ENCODE assay signal across 8 mouse cellular contexts in the genomic region with DNA sequence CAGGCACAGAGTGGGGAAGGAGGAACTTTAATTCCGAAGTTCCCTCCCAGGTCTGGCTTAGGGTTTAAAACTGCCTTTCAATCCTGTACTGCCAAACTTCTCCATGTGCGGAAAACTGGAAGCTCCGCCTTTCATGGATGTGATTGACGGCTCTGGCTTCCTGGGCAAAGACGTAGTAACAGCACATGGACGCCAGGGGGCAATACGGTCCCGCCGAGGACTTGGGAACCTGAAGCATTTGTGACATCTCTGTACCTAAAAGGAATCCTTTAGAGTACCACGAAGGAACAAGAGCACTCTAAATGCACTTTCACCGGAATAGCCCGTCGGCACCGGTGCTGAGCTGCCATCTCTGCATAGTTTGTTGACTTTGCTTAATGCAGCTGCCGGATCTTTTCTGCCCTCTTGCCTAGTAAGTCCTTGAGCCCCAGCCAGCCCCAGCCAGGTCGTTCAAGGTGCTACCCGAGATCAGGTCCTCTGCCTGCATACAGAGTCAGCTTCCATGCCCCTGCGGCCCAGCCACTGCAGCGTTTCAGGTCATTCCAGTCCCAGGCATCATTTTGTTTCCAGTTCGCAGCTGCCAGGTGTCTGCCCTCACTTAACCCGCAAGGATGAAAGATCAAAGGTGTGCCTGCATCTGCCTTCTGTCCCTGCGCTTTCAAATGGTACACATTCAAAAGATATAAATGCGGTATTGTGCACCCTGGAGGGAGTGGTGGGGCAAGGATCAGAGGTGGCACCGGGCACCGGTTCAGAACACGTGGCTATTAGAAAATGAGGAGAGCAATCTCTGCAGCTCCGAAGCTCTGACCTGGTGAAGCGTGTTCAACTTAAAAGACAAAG.
DNase-seq lines count a peak whose midpoint lies in the region; ATAC-seq lines count a peak whose summit lies in the region.

No protein-coding gene starts in this region.

- peak overlapping the region; percentile 24 for H3K4me3 ChIP-seq in embryonic facial prominence, embryonic 14.5 days (ENCODE audit: low read depth, low read length)
- peak overlapping the region; percentile 44 for H3K4me3 ChIP-seq in heart, embryonic 10.5 days
- peak overlapping the region; percentile 23; the same call in 1 of the 2 replicates for H3K4me3 ChIP-seq in kidney, embryonic 14.5 days (ENCODE audit: low read length)
- peak overlapping the region; percentile 18 for H3K4me3 ChIP-seq in limb, embryonic 15.5 days

- H3K27me3 ChIP-seq in embryonic facial prominence, embryonic 14.5 days (replicated peaks; ENCODE audit: control insufficient read depth, insufficient read depth, low read length): no peaks in the 10 kb centered on the region
- peaks cover 9% of the 10 kb centered on the region; the same call in 1 of the 2 replicates for H3K27me3 ChIP-seq in heart, embryonic 10.5 days (ENCODE audit: insufficient read depth, poor library complexity, severe bottlenecking)
- H3K27me3 ChIP-seq in kidney, embryonic 14.5 days (ENCODE audit: control insufficient read depth, insufficient read depth, low read length): no peaks in the 10 kb centered on the region
- no peaks in the 10 kb centered on the region for H3K27me3 ChIP-seq in limb, embryonic 15.5 days

- H3K9ac ChIP-seq in embryonic facial prominence, embryonic 14.5 days (ENCODE audit: low read depth, low read length): peak overlapping the region; percentile 34; the same call in 1 of the 2 replicates
- no peak overlapping the region for H3K9ac ChIP-seq in kidney, embryonic 14.5 days (ENCODE audit: low read depth, low read length)
- H3K9ac ChIP-seq in limb, embryonic 15.5 days: no peak overlapping the region

- WGBS in embryonic facial prominence, embryonic 14.5 days: 5% methylated on average over 28 of the region's 28 CpGs
- WGBS in heart, embryonic 10.5 days: 5% methylated on average over 28 of the region's 28 CpGs
- WGBS in kidney, embryonic 14.5 days: 2% methylated on average over 28 of the region's 28 CpGs
- WGBS in limb, embryonic 15.5 days: 3% methylated on average over 28 of the region's 28 CpGs

- no peak overlapping the region for H3K27ac ChIP-seq in embryonic facial prominence, embryonic 14.5 days (replicated peaks; ENCODE audit: low read depth, low read length)
- H3K27ac ChIP-seq in heart, embryonic 10.5 days: no peak overlapping the region
- H3K27ac ChIP-seq in kidney, embryonic 14.5 days (ENCODE audit: low read depth, low read length): peak overlapping the region; percentile 56; the same call in 1 of the 2 replicates
- no peak overlapping the region for H3K27ac ChIP-seq in limb, embryonic 15.5 days

- H3K4me2 ChIP-seq in embryonic facial prominence, embryonic 14.5 days (ENCODE audit: low read depth, low read length): peak overlapping the region; percentile 57
- peak overlapping the region; percentile 40 for H3K4me2 ChIP-seq in kidney, embryonic 14.5 days (replicated peaks; ENCODE audit: low read depth, low read length)
- peak overlapping the region; percentile 44 for H3K4me2 ChIP-seq in limb, embryonic 15.5 days

- H3K9me3 ChIP-seq in embryonic facial prominence, embryonic 14.5 days (ENCODE audit: control insufficient read depth, low read length): no peaks in the 10 kb centered on the region
- H3K9me3 ChIP-seq in heart, embryonic 10.5 days: no peaks in the 10 kb centered on the region
- no peaks in the 10 kb centered on the region for H3K9me3 ChIP-seq in kidney, embryonic 14.5 days (ENCODE audit: control insufficient read depth, low read length)
- no peaks in the 10 kb centered on the region for H3K9me3 ChIP-seq in limb, embryonic 15.5 days

- no peaks in the 10 kb centered on the region for H3K4me1 ChIP-seq in embryonic facial prominence, embryonic 14.5 days (ENCODE audit: control insufficient read depth, insufficient read depth, low read length)
- H3K4me1 ChIP-seq in heart, embryonic 10.5 days: peaks cover 8% of the 10 kb centered on the region
- peaks cover 7% of the 10 kb centered on the region; the same call in 1 of the 2 replicates for H3K4me1 ChIP-seq in kidney, embryonic 14.5 days (ENCODE audit: control insufficient read depth, insufficient read depth, low read length)
- peaks cover 6% of the 10 kb centered on the region for H3K4me1 ChIP-seq in limb, embryonic 15.5 days

- H3K36me3 ChIP-seq in embryonic facial prominence, embryonic 14.5 days (ENCODE audit: control insufficient read depth, insufficient read depth, low read length): no peaks in the 10 kb centered on the region
- H3K36me3 ChIP-seq in heart, embryonic 10.5 days: no peaks in the 10 kb centered on the region
- no peaks in the 10 kb centered on the region for H3K36me3 ChIP-seq in kidney, embryonic 14.5 days (ENCODE audit: control insufficient read depth, insufficient read depth, low read length)
- H3K36me3 ChIP-seq in limb, embryonic 15.5 days: no peaks in the 10 kb centered on the region

- peak; percentile 80 for ATAC-seq in embryonic facial prominence, embryonic 14.5 days (ENCODE audit: low read depth)
- peak; percentile 77 for ATAC-seq in kidney, embryonic 14.5 days (ENCODE audit: low FRiP score, low TSS enrichment)
- 0 out of 2 replicates have a peak, but pooled peaks have one; percentile 58 for ATAC-seq in limb, embryonic 15.5 days (ENCODE audit: insufficient number of reproducible peaks, low FRiP score, low TSS enrichment, low read depth)
- peak; percentile 85; the same call in 1 of the 2 replicates for ATAC-seq in monocyte, adult 5-6 weeks (replicated peaks; ENCODE audit: insufficient number of reproducible peaks, low FRiP score, low TSS enrichment, poor library complexity, severe bottlenecking)

- peak; percentile 78 for DNase-seq in 3134 (ENCODE audit: extremely low read depth, insufficient read length, low spot score)
- DNase-seq in adrenal gland, postnatal 36 days: peak; percentile 85 to 89
- peak; percentile 84 for DNase-seq in embryonic facial prominence, embryonic 14.5 days (ENCODE audit: low spot score)
- peak; percentile 89 for DNase-seq in heart, embryonic 10.5 days (ENCODE audit: low spot score)
- peak; percentile 31 to 36 for DNase-seq in spleen, postnatal 36 days (ENCODE audit: low spot score in 2 of 2)

Comparison
In these comparisons a context has a peak if more than half of its experiments do, and no peak if none do; other contexts are left out.
1. DNase-seq: peak in every context shown above with its lines; median percentile 89 in heart, embryonic 10.5 days; 87 in adrenal gland, postnatal 36 days; 84 in embryonic facial prominence, embryonic 14.5 days; 78 in 3134; 34 in spleen, postnatal 36 days.